Mouse (Mus musculus) midbrain, embryonic 11.5 days (tissue): Measurements from ENCODE around the gene 1700003E16Rik. TPM values are rescaled to one million over a fixed set of nuclear protein-coding genes. Genes with fewer than 3 reads are reported as not detected.

Source experiments
- ATAC-seq: fragments of 200-750 bp; cut with Nextera tagmentation; 2 replicates; pipeline ENCODE4 v1.8.0; 2017; ENCODE audit warnings: moderate TSS enrichment, moderate library complexity; ENCODE audit not compliant: low FRiP score
- DNase-seq: peaks from one replicate; pipeline ENCODE4 v3.0.0; 2015; ENCODE audit warnings: low spot score; ENCODE audit errors: missing footprints
- H3K27ac ChIP-seq: fragments of 300-500 bp; sonication (generic); 2 replicates; pipeline ENCODE4 v1.5.1; 2014; ENCODE audit warnings: low read depth, low read length
- H3K27me3 ChIP-seq: fragments of 300-500 bp; sonication (generic); 2 replicates; pipeline ENCODE4 v1.6.1; 2014; ENCODE audit warnings: mild to moderate bottlenecking, low read length, moderate library complexity, mixed read lengths; ENCODE audit not compliant: control insufficient read depth, insufficient read depth
- H3K36me3 ChIP-seq: fragments of 300-500 bp; sonication (generic); 2 replicates; pipeline ENCODE4 v1.6.1; 2014; ENCODE audit warnings: mild to moderate bottlenecking, low read length, moderate library complexity, mixed read lengths; ENCODE audit not compliant: control insufficient read depth, insufficient read depth
- H3K4me1 ChIP-seq: fragments of 300-500 bp; sonication (generic); 2 replicates; pipeline ENCODE4 v1.6.1; 2014; ENCODE audit warnings: low read length; ENCODE audit not compliant: control insufficient read depth, insufficient read depth
- H3K4me2 ChIP-seq: fragments of 300-500 bp; sonication (generic); 2 replicates; pipeline ENCODE4 v1.6.1; 2014; ENCODE audit warnings: mild to moderate bottlenecking, moderate library complexity
- H3K4me3 ChIP-seq: fragments of 300-500 bp; sonication (generic); 2 replicates; pipeline ENCODE4 v1.5.1; 2014; ENCODE audit warnings: low read depth, low read length
- H3K9ac ChIP-seq: fragments of 300-500 bp; sonication (generic); 2 replicates; pipeline ENCODE4 v1.6.1; 2014; ENCODE audit warnings: low read length
- H3K9me3 ChIP-seq: fragments of 300-500 bp; sonication (generic); 2 replicates; pipeline ENCODE4 v1.6.1; 2016; ENCODE audit warnings: low read length; ENCODE audit not compliant: control insufficient read depth
- WGBS: fragments of 180-500 bp; shearing (Covaris S2); extraction: QIAGEN DNeasy Blood & Tissue Kit; methylation state at CpG from one replicate; pipeline ENCODE4 v1.1.7; 2014; 5-methylcytosine and 5-hydroxymethylcytosine counted together
- polyA plus RNA-seq: library from polyadenylated mRNA; unstranded; fragments of >200 nt; fragmentation: Nextera tagmentation; extraction: Ambion mirVana; gene quantifications from 2 replicates; pipeline ENCODE4 v1.2.1, GENCODE M21; 2014

1700003E16Rik gene
- polyA plus RNA-seq, 1 experiment from 2014 or later = 1.7 TPM

DNA sequence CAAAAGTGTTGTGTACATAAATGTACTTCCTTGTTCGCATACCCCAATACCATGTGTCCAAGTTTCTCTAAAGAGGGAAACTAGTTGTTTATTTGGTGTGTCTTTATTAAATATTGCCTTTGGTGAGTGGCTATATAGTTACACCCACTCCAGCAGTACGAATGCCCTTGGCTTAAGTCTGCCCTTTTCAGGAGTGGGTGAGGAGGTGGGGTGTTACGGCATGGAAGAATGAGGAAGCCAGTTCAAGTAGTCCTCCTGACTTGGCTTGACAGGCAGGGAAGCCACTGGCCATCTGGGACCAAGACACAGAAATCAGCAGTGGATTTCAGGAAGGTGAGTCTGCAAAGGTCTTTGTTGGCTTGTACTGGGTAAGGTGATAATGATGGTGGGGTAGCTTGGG lies 49.6 kb downstream of the 1700003E16Rik start:
- Histone ChIP-seq H3K4me2 (no peak overlapping the region), H3K4me1 (no peaks in the 10 kb centered on the region), H3K27ac (no peak overlapping the region), H3K4me3 (no peak overlapping the region), H3K9ac (no peak overlapping the region), H3K27me3 (no peaks in the 10 kb centered on the region), H3K36me3 (no peaks in the 10 kb centered on the region), H3K9me3 (no peaks in the 10 kb centered on the region)
- DNase-seq (no peak), ATAC-seq (no peak)
- WGBS = 93% methylated on average over 3 of the region's 3 CpGs

DNA sequence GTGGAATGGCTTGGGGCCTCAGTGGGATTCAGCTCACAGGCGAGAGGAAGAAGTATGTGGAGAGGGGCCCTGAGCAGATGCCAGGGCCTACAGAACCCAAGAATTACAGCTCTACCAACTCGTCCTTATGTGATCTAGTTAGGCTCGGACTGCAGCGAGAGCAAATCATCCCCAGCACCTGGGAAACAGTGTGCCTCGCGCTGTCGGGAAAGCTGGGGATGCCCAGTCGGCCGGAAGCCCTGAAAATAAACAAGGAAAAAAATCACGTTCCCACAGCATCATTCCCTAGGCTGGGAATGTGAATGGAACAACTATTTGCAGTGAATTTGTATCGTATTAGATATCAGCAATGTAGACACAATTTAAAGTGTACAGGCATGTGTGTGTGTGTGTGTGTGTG lies 50.1 kb downstream of the 1700003E16Rik start:
- 78% methylated on average over 11 of the region's 11 CpGs for WGBS
- no peaks in the 10 kb centered on the region for H3K36me3 ChIP-seq
- DNase-seq (no peak), ATAC-seq (no peak)
- H3K4me2 ChIP-seq = no peak overlapping the region
- no peaks in the 10 kb centered on the region for H3K9me3 ChIP-seq
- no peaks in the 10 kb centered on the region for H3K27me3 ChIP-seq
- no peak overlapping the region for H3K4me3 ChIP-seq
- H3K27ac ChIP-seq = no peak overlapping the region
- no peaks in the 10 kb centered on the region for H3K4me1 ChIP-seq
- no peak overlapping the region for H3K9ac ChIP-seq

DNA sequence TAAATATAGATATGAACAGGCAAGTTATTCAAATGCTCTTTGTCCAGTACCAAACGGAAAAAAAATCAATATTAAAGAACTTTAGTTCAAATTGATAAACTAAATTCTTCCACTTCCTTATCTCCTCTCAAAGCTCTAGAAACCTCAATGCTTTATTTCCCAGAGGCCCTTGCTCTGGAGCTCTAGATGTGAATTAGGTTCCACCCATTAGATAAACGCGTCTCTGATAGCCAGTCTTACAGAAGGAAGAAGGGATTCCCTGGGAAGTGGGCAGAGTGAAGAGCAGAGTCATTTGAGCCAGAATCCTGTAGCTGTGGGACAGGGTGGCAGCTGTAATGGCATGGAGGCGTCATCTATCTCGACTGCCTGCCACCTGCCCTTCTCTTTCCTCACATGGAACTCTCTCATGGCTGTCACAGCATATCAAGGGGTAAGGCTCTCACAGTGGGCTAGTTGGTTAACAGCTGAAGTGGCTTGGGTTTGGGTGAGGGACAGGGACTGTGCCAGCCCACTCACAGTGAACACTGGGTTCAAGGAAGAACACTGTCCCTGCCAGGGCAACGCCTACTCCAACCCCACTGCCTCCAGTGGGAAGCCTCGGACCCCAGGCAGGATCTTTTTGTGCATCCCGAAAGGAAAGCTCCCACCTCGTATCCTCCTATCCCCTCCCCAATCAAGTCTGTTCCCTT lies 51.3 kb downstream of the 1700003E16Rik start:
- no peak overlapping the region for H3K4me2 ChIP-seq
- H3K9ac ChIP-seq = no peak overlapping the region
- 79% methylated on average over 9 of the region's 9 CpGs for WGBS
- H3K27me3 ChIP-seq = no peaks in the 10 kb centered on the region
- no peaks in the 10 kb centered on the region for H3K9me3 ChIP-seq
- no peaks in the 10 kb centered on the region for H3K36me3 ChIP-seq
- no peak for ATAC-seq
- no peak overlapping the region for H3K27ac ChIP-seq
- peaks cover 3% of the 10 kb centered on the region; the same call in 1 of the 2 replicates for H3K4me1 ChIP-seq
- no peak overlapping the region for H3K4me3 ChIP-seq
- no peak for DNase-seq

DNA sequence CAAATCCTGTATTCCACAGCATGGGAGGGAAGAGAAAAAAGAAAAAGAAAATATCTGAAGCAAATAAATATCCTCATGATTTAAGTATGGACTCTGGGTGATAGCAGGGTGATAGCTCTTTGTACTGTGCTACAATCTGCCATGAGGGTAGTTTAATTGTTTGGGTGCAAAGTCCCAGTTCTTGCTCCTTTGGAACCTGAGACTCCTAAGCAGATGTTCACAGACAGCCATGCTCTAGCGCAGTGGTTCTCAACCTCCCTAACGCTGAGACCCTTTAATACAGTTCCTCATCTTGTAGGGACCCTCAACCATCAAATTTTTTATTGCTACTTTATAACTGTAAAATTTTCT lies 51.8 kb downstream of the 1700003E16Rik start:
- H3K27me3 ChIP-seq = no peaks in the 10 kb centered on the region
- WGBS = 88% methylated on average over 2 of the region's 2 CpGs

GRCm38 (mm10) chr6:83210495-83210894 lies 54.3 kb downstream of the 1700003E16Rik start:
- peaks cover 5% of the 10 kb centered on the region; the same call in 1 of the 2 replicates for H3K4me1 ChIP-seq
- 76% methylated on average over 2 of the region's 2 CpGs for WGBS
- H3K27ac ChIP-seq = no peak overlapping the region
- no peaks in the 10 kb centered on the region for H3K36me3 ChIP-seq
- no peak overlapping the region for H3K4me3 ChIP-seq
- ATAC-seq = no peak
- H3K9me3 ChIP-seq = no peaks in the 10 kb centered on the region
- DNase-seq = no peak
- no peaks in the 10 kb centered on the region for H3K27me3 ChIP-seq
- H3K9ac ChIP-seq = no peak overlapping the region
- no peak overlapping the region for H3K4me2 ChIP-seq

More for the DNA sequence above, 51.8 kb downstream of the 1700003E16Rik start:
- no peak overlapping the region for H3K27ac ChIP-seq
- peaks cover 5% of the 10 kb centered on the region; the same call in 1 of the 2 replicates for H3K4me1 ChIP-seq
- no peak overlapping the region for H3K4me3 ChIP-seq
- no peak for ATAC-seq
- no peaks in the 10 kb centered on the region for H3K9me3 ChIP-seq
- no peak for DNase-seq
- no peaks in the 10 kb centered on the region for H3K36me3 ChIP-seq
- no peak overlapping the region for H3K9ac ChIP-seq
- no peak overlapping the region for H3K4me2 ChIP-seq

- no peak for DNase-seq
- Histone ChIP-seq H3K27ac (no peak overlapping the region), H3K4me1 (peaks cover 5% of the 10 kb centered on the region; the same call in 1 of the 2 replicates), H3K27me3 (no peaks in the 10 kb centered on the region), H3K4me3 (no peak overlapping the region), H3K9me3 (no peaks in the 10 kb centered on the region), H3K9ac (no peak overlapping the region), H3K36me3 (no peaks in the 10 kb centered on the region), H3K4me2 (no peak overlapping the region)
- peak; percentile 53; the same call in 1 of the 2 replicates for ATAC-seq
- 37% methylated on average over 5 of the region's 5 CpGs for WGBS
These were observed 55.3 kb downstream of the 1700003E16Rik start for GRCm38 (mm10) chr6:83211526-83211925.

Other genes with a start within 250 kb of the 1700003E16Rik start
- 0.91 and 1.1 TPM in 2 replicates for gene Sema4f, start 216.6 kb upstream of the 1700003E16Rik start, polyA plus RNA-seq
- gene M1ap, start 209.5 kb upstream of the 1700003E16Rik start, polyA plus RNA-seq = 0.18 TPM in 1 of 2 replicates, not detected in the other
- gene Dok1, start 122.9 kb upstream of the 1700003E16Rik start, polyA plus RNA-seq = 4.0 and 5.2 TPM in 2 replicates
- 6.6 and 6.8 TPM in 2 replicates for gene Loxl3, start 122.2 kb upstream of the 1700003E16Rik start, polyA plus RNA-seq
- gene Aup1, start 101.9 kb upstream of the 1700003E16Rik start, polyA plus RNA-seq = 109 and 111 TPM in 2 replicates
- 28.2 and 30.0 TPM in 2 replicates for gene Htra2, start 101.1 kb upstream of the 1700003E16Rik start, polyA plus RNA-seq
- 0.43 and 0.68 TPM in 2 replicates for gene Dqx1, start 98.6 kb upstream of the 1700003E16Rik start, polyA plus RNA-seq
- gene Tlx2, start 86.1 kb upstream of the 1700003E16Rik start, polyA plus RNA-seq = not detected in 2 replicates
- gene Pcgf1, start 78.5 kb upstream of the 1700003E16Rik start, polyA plus RNA-seq = 31.5 and 35.5 TPM in 2 replicates
- 0.44 TPM in 1 of 2 replicates, not detected in the other for gene Lbx2, start 70.0 kb upstream of the 1700003E16Rik start, polyA plus RNA-seq
- gene Ccdc142, start 54.8 kb upstream of the 1700003E16Rik start, polyA plus RNA-seq = 0.83 and 1.00 TPM in 2 replicates
- gene Gm42688, start 54.8 kb upstream of the 1700003E16Rik start, polyA plus RNA-seq = 1.2 and 2.3 TPM in 2 replicates
- 120 and 130 TPM in 2 replicates for gene Mrpl53, start 47.4 kb upstream of the 1700003E16Rik start, polyA plus RNA-seq
- gene Mogs, start 40.9 kb upstream of the 1700003E16Rik start, polyA plus RNA-seq = 21.6 and 23.4 TPM in 2 replicates
- 134 and 153 TPM in 2 replicates for gene Wbp1, start 34.8 kb upstream of the 1700003E16Rik start, polyA plus RNA-seq
- 18.8 and 19.4 TPM in 2 replicates for gene Ino80b, start 31.0 kb upstream of the 1700003E16Rik start, polyA plus RNA-seq
- gene Rtkn, start 20.9 kb upstream of the 1700003E16Rik start, polyA plus RNA-seq = 13.6 and 16.6 TPM in 2 replicates
- 11.1 and 13.7 TPM in 2 replicates for gene Wdr54, start within 50 bp of the 1700003E16Rik start, polyA plus RNA-seq
- gene Dctn1, start 9.5 kb downstream of the 1700003E16Rik start, polyA plus RNA-seq = 80.2 and 81.7 TPM in 2 replicates
- 0.52 and 0.68 TPM in 2 replicates for gene Slc4a5, start 63.4 kb downstream of the 1700003E16Rik start, polyA plus RNA-seq
- gene Mthfd2, start 169.5 kb downstream of the 1700003E16Rik start, polyA plus RNA-seq = 48.0 and 51.6 TPM in 2 replicates
- gene Mob1a, start 169.6 kb downstream of the 1700003E16Rik start, polyA plus RNA-seq = 73.7 and 82.0 TPM in 2 replicates
- gene Bola3, start 192.7 kb downstream of the 1700003E16Rik start, polyA plus RNA-seq = 134 and 144 TPM in 2 replicates